Mouse (Mus musculus) forebrain, embryonic 14.5 days (tissue): Measurements from ENCODE around the gene Ccr6. TPM values are rescaled to one million over a fixed set of nuclear protein-coding genes. Genes with fewer than 3 reads are reported as not detected.

ENCODE experiments used
- ATAC-seq: fragments of 200-750 bp; cut with Nextera tagmentation; 2 replicates; pipeline ENCODE4 v1.8.0; 2017; ENCODE audit warnings: mild to moderate bottlenecking, moderate library complexity
- DNase-seq: peaks from one replicate; pipeline ENCODE4 v3.0.0-alpha.2; 2015; ENCODE audit warnings: low spot score
- H3K27ac ChIP-seq: fragments of 300-500 bp; sonication (generic); 2 replicates; pipeline ENCODE4 v1.5.1; 2014; ENCODE audit warnings: low read depth, mild to moderate bottlenecking, control low read depth, low read length, moderate library complexity
- H3K27me3 ChIP-seq: fragments of 300-500 bp; sonication (generic); replicated peaks from 2 replicates; pipeline ENCODE4 v1.6.1; 2014; ENCODE audit warnings: low read length, control low read depth, mixed read lengths; ENCODE audit not compliant: control insufficient read depth, insufficient read depth
- H3K36me3 ChIP-seq: fragments of 300-500 bp; sonication (generic); 2 replicates; pipeline ENCODE4 v1.6.1; 2014; ENCODE audit warnings: low read length, control low read depth; ENCODE audit not compliant: control insufficient read depth, insufficient read depth
- H3K4me1 ChIP-seq: fragments of 300-500 bp; sonication (generic); 2 replicates; pipeline ENCODE4 v1.6.1; 2014; ENCODE audit warnings: antibody characterized with exemption, low read length, control low read depth; ENCODE audit not compliant: control insufficient read depth, insufficient read depth
- H3K4me2 ChIP-seq: fragments of 300-500 bp; sonication (generic); 2 replicates; pipeline ENCODE4 v1.6.1; 2014; ENCODE audit warnings: mild to moderate bottlenecking, control low read depth, low read length
- H3K4me3 ChIP-seq: fragments of 300-500 bp; sonication (generic); 2 replicates; pipeline ENCODE4 v1.5.1; 2014; ENCODE audit warnings: low read depth, low read length, control low read depth
- H3K9ac ChIP-seq: fragments of 300-500 bp; sonication (generic); 2 replicates; pipeline ENCODE4 v1.6.1; 2014; ENCODE audit warnings: mild to moderate bottlenecking, low read length, control low read depth, moderate library complexity
- H3K9me3 ChIP-seq: fragments of 300-500 bp; sonication (generic); replicated peaks from 2 replicates; pipeline ENCODE4 v1.6.1; 2016; ENCODE audit warnings: low read length, control low read depth, mixed read lengths; ENCODE audit not compliant: control insufficient read depth
- WGBS: fragments of 180-500 bp; shearing (Covaris S2); extraction: QIAGEN DNeasy Blood & Tissue Kit; methylation state at CpG from one replicate; pipeline ENCODE4 v1.1.7; 2014; 5-methylcytosine and 5-hydroxymethylcytosine counted together
- polyA plus RNA-seq: library from polyadenylated mRNA; unstranded; fragments of >200 nt; fragmentation: Nextera tagmentation; extraction: Ambion mirVana; gene quantifications from 2 replicates; pipeline ENCODE4 v1.2.1, GENCODE M21; 2014

Gene Ccr6
- polyA plus RNA-seq, 1 experiment from 2014 or later = not detected

DNA sequence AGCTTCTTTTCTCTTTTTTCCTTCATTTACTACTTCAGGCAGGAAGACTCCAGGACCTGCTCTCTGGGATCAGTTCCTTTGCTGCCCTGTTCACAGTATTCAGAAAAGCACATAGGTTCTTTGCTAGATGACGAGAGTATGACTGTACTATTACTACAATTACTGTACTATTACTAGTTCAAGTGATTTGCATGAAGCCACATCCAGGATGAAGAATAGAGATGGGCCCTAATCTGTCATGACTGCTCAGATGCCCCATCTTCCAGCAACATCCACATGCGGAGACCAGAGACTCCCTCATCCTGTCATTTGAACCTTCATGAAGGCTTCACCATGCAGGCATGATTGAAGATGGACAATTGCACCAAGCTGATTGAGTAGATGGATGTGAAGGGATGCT lies 26.1 kb upstream of the Ccr6 start:
- no peaks in the 10 kb centered on the region for H3K36me3 ChIP-seq
- H3K4me1 ChIP-seq = no peaks in the 10 kb centered on the region
- DNase-seq (no peak), ATAC-seq (no peak)
- no peak overlapping the region for H3K9ac ChIP-seq
- no peak overlapping the region for H3K27ac ChIP-seq
- H3K4me2 ChIP-seq = no peak overlapping the region
- 89% methylated on average over 2 of the region's 2 CpGs for WGBS
- H3K4me3 ChIP-seq = no peak overlapping the region
- H3K9me3 ChIP-seq = no peaks in the 10 kb centered on the region
- no peaks in the 10 kb centered on the region for H3K27me3 ChIP-seq

DNA sequence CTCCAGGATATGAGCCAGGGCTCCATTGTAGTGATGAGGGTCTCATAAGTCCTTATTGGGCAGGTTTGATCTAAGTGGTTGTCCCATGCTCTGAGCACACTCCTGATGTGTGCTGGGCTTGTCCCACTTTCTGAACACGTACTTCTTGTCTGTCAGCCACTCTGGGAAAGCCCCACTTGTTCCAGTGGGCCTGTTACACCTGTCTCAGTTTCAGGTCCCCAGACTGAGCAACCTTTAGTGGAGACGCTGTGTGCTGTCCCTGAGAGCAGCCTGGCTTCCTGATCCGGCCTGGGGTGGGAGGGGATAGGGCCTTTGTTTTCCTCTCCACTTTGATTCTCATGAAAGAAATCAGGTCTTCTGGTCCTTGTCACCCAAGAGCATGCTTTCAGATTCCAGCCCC lies 25.7 kb upstream of the Ccr6 start:
- Histone ChIP-seq H3K9ac (no peak overlapping the region), H3K36me3 (no peaks in the 10 kb centered on the region), H3K4me3 (no peak overlapping the region), H3K27ac (no peak overlapping the region), H3K27me3 (no peaks in the 10 kb centered on the region), H3K4me2 (no peak overlapping the region), H3K4me1 (no peaks in the 10 kb centered on the region), H3K9me3 (no peaks in the 10 kb centered on the region)
- WGBS = 61% methylated on average over 3 of the region's 3 CpGs
- DNase-seq (no peak), ATAC-seq (no peak)

DNA sequence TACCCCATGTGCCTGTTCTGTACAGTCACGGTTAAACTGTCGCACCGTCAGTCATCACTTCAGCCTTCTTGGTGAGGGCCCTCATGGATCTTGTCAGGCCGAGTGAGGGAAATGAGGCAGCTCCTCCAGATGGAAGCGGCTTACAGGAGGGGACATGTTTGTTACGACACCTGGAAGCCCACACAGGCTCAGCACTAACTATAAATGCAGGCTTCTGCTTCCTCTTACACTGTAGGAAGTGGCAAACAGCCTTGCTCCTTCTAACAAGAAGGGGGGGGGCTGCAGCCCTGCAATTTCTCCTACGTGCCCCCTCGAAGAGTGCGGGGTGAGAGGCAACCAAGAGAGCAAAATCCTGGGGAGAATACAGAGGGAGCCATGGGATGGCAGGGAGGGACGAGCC lies 25.2 kb upstream of the Ccr6 start:
- ATAC-seq = no peak
- Histone ChIP-seq H3K4me1 (no peaks in the 10 kb centered on the region), H3K9ac (no peak overlapping the region), H3K36me3 (no peaks in the 10 kb centered on the region), H3K27me3 (no peaks in the 10 kb centered on the region), H3K4me2 (no peak overlapping the region), H3K27ac (no peak overlapping the region), H3K9me3 (no peaks in the 10 kb centered on the region), H3K4me3 (no peak overlapping the region)
- WGBS = 82% methylated on average over 10 of the region's 10 CpGs
- no peak for DNase-seq

DNA sequence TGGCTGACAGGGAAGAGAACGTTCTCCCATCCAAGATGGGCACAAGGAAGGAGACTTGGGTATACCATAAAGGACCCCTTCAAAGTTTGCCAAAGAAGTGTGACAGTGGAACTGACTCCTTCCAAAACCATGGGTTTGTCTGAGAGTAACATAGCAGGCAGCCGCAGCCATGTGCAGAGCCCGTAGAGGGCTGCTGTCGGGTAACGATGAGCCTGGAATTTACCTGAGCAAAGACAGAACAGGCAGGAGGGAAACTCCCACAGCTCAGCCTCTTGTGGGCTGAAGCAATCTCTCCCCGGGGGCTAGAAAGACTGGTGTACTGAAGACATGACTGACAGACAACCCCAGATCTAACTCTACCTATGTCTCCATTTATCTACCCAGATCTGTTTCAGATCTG lies 24.4 kb upstream of the Ccr6 start:
- Histone ChIP-seq H3K4me2 (no peak overlapping the region), H3K4me3 (no peak overlapping the region), H3K4me1 (no peaks in the 10 kb centered on the region), H3K27me3 (no peaks in the 10 kb centered on the region), H3K36me3 (no peaks in the 10 kb centered on the region), H3K9me3 (no peaks in the 10 kb centered on the region), H3K27ac (no peak overlapping the region), H3K9ac (no peak overlapping the region)
- WGBS = 93% methylated on average over 6 of the region's 6 CpGs
- no peak for ATAC-seq
- no peak for DNase-seq

DNA sequence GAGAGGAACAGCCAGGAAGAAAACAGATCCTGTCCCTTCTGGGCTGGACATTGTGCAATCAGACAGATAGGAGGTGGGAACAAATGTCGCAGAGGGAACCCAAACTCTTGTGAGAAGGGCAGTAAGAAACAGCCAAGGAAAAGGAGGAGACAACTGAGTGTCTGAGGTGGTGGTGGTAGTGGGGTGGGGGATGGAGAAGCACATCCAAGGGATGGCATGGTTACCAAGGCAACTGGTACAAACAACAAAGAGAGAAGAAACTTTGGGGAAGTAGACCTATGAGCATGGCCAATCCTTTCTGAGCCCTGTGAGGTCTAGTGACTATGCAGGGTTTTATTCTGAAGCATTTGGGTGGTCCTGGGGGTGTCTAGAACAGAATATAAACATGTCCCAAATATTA lies 21.5 kb upstream of the Ccr6 start:
- H3K4me2 ChIP-seq = no peak overlapping the region
- no peak overlapping the region for H3K27ac ChIP-seq
- H3K4me1 ChIP-seq = no peaks in the 10 kb centered on the region
- no peaks in the 10 kb centered on the region for H3K9me3 ChIP-seq
- no peaks in the 10 kb centered on the region for H3K36me3 ChIP-seq
- DNase-seq (no peak), ATAC-seq (no peak)
- WGBS = 93% methylated on average over 1 of the region's 1 CpGs
- no peaks in the 10 kb centered on the region for H3K27me3 ChIP-seq
- no peak overlapping the region for H3K4me3 ChIP-seq
- no peak overlapping the region for H3K9ac ChIP-seq

DNA sequence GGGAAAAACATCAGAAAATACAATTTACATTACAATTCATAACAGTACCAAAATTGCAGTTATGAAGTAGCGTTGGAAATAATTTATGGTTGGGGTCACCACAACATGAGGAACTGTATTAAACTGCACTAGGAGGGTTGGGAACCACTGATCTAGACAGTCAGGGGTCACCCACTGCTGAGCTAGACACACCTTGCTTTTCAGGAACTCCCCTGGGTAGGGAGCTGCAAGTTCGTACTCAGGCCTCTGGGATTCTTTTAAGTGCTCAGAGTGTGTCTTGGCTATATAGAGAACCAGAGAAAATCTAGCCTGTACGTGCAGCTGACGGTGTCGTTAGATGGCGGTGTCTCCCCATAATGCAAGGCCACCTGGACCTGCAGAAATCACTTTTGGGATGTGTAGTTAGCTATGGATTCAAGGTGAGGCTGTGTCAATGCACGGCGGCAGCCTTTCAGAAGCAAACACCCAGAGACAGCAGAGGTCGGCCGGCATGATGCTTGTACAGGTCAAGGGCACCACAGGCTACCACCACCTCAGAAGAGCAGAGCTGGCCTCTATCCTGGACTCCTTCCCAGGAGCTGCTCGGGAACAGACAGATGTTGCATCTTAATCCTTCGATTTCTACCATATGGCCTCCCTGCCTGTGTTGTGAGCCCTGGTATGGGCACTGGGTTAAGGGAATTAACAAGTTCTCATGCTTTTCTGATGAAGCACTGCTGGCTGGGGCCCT lies 20.7 kb upstream of the Ccr6 start:
- Histone ChIP-seq H3K27me3 (no peaks in the 10 kb centered on the region), H3K4me3 (no peak overlapping the region), H3K27ac (no peak overlapping the region), H3K36me3 (no peaks in the 10 kb centered on the region), H3K9me3 (no peaks in the 10 kb centered on the region), H3K4me1 (no peaks in the 10 kb centered on the region), H3K9ac (no peak overlapping the region), H3K4me2 (no peak overlapping the region)
- DNase-seq (no peak), ATAC-seq (no peak)
- WGBS = 87% methylated on average over 12 of the region's 12 CpGs

DNA sequence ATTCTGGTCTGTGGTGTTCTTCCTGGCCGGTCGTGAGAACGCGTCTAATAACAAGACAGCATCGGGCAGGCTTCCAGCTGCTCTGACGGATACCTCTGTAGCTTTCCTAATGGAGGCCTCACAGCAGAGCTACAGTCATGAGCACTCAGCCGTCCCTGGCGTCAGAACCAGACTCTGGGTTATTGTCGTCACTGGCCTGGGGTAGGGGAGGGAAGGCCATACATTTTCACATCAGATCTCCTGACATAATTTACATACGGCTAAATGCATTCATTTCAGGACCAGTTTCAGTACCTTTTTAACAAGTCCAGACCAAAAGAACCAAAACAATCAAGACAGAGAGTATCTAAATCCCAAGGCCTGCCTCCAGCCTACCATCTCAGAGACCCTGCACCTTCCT lies 12.6 kb upstream of the Ccr6 start:
- no peak overlapping the region for H3K4me3 ChIP-seq
- H3K27ac ChIP-seq = no peak overlapping the region
- H3K36me3 ChIP-seq = no peaks in the 10 kb centered on the region
- H3K9me3 ChIP-seq = no peaks in the 10 kb centered on the region
- H3K4me1 ChIP-seq = no peaks in the 10 kb centered on the region
- H3K4me2 ChIP-seq = no peak overlapping the region
- ATAC-seq (no peak), DNase-seq (no peak)
- no peaks in the 10 kb centered on the region for H3K27me3 ChIP-seq
- 82% methylated on average over 10 of the region's 10 CpGs for WGBS
- H3K9ac ChIP-seq = no peak overlapping the region

DNA sequence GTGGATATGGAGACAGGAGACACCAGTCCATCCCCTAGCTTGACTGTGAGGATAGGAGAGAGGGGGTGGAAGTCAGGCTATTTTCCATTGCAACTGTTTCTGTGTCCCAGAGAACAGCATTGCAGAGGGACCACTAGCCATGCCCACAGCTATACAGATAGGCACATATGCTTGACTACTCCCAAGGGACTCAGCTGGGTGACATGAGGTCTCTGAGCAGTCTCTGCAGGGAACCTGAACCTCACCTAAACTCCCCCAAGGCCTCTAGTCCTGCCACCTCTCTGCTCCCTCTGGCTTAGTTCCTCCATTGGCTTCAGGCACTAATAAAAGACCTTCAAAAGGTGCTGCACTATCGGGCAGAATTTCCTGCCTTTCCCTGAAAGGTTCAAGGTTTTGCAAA lies 11.8 kb upstream of the Ccr6 start:
- no peak for ATAC-seq
- DNase-seq = no peak
- Histone ChIP-seq H3K4me3 (no peak overlapping the region), H3K4me2 (no peak overlapping the region), H3K9me3 (no peaks in the 10 kb centered on the region), H3K36me3 (no peaks in the 10 kb centered on the region), H3K9ac (no peak overlapping the region), H3K27ac (no peak overlapping the region), H3K4me1 (no peaks in the 10 kb centered on the region), H3K27me3 (no peaks in the 10 kb centered on the region)
- 96% methylated on average over 1 of the region's 1 CpGs for WGBS

DNA sequence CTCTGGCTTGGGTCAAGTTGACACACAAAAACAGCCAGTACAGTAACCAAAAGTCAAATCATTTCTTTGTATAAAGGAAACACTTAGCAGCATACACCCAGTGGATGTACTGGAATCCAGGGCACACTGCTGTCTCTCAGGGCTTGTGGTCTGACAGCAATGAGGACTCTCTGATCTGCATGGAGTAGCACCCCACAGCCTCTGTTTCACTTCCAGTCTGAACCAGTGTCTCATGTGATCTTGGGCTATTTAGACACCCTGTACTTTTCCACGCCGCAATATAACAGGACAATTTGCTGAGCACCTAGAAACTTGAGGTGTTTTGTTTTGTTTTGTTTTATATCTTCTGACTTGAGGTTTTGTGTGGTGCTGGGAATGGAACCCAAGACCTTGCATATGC lies 10.7 kb upstream of the Ccr6 start:
- no peak overlapping the region for H3K4me2 ChIP-seq
- no peak overlapping the region for H3K27ac ChIP-seq
- 94% methylated on average over 2 of the region's 2 CpGs for WGBS
- no peaks in the 10 kb centered on the region for H3K4me1 ChIP-seq
- ATAC-seq = no peak
- no peak overlapping the region for H3K9ac ChIP-seq
- H3K36me3 ChIP-seq = no peaks in the 10 kb centered on the region
- H3K4me3 ChIP-seq = no peak overlapping the region
- DNase-seq = no peak
- no peaks in the 10 kb centered on the region for H3K27me3 ChIP-seq
- H3K9me3 ChIP-seq = no peaks in the 10 kb centered on the region
